Mouse (Mus musculus) kidney, adult 18-20 months (tissue): ENCODE data around the gene Lrrk1.

Experiments used
- DNase-seq: peaks from one replicate; pipeline ENCODE4 v3.0.0; 2021

Lrrk1 gene

GRCm38 (mm10) chr7:66180711-66181365 lies 207.3 kb downstream of the Lrrk1 start:
- no peak for DNase-seq

GRCm38 (mm10) chr7:66180260-66180659 lies 207.9 kb downstream of the Lrrk1 start:
- DNase-seq = no peak

- no peak for DNase-seq
Observed at GRCm38 (mm10) chr7:66179711-66180110, 208.4 kb downstream of the Lrrk1 start.

- no peak for DNase-seq
Observed at GRCm38 (mm10) chr7:66179120-66179581, 209.0 kb downstream of the Lrrk1 start.

GRCm38 (mm10) chr7:66178101-66178500 lies 210.0 kb downstream of the Lrrk1 start:
- DNase-seq = no peak

GRCm38 (mm10) chr7:66176929-66177328 lies 211.2 kb downstream of the Lrrk1 start:
- no peak for DNase-seq
